Mouse (Mus musculus): Measurements from ENCODE around the gene Susd6. TPM values are rescaled to one million over a fixed set of nuclear protein-coding genes. Genes with fewer than 3 reads are reported as not detected.

Susd6 gene
- polyA plus RNA-seq, 1 experiment from 2014 or later: 12.3 TPM

DNA sequence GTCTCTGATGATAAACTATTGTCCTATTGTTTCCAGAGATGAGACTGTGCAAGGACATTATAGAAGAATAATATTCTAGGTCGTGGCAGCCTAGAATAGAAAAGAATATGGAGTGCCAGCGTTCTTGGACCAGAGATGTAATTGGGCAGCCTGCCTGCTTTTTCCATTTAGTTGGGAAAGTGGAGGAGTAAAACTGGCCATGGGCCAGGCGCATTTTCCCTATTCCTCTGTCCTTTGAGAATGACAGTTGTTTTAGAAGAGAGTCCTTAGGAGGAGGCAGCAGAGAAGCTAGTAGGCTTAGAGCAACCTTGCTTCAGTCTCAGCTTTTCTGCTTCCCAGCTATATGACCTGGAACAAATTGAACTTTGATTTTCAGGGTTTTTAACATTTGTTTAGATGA lies 13.6 kb downstream of the Susd6 start:
- ATAC-seq (ENCODE audit: low read depth): no peak
- WGBS: 41% methylated on average over 3 of the region's 3 CpGs
- Histone ChIP-seq H3K27ac (replicated peaks) (no peak overlapping the region; the same call in 1 of the 2 replicates), H3K4me2 (no peak overlapping the region), H3K9me3 (no peaks in the 10 kb centered on the region), H3K9ac (0 out of 2 replicates have a peak overlapping the region, but pooled peaks have one; percentile 8), H3K4me1 (replicated peaks) (peaks cover 36% of the 10 kb centered on the region), H3K36me3 (no peaks in the 10 kb centered on the region), H3K4me3 (no peak overlapping the region), H3K27me3 (no peaks in the 10 kb centered on the region)

DNA sequence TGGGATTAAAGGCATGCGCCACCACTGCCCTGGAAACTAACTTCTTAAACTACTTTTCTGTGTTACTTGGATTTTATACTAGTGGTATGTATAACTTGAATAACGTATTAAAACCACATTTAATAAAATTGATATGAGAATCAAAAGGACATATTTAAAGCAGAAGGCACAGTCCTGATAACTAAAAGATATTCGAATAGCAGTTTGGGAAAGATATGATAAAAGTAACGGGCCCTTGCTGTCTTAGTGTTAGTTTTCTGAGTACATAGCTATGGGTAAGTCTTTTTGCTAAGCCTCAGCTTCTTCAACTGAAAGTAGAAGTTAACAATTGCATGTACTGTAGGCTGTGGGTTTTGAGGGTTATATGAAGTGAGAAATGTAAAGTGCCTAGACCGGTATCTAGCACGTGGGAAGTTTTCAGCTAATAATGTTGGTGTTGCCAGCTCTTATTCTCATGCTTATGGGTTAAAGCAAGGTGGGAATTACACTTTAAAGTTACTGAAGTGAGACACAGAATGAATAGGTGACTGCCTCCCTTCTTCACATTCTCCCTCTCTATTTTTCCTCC lies 14.6 kb downstream of the Susd6 start:
- ATAC-seq (ENCODE audit: low read depth): no peak

DNA sequence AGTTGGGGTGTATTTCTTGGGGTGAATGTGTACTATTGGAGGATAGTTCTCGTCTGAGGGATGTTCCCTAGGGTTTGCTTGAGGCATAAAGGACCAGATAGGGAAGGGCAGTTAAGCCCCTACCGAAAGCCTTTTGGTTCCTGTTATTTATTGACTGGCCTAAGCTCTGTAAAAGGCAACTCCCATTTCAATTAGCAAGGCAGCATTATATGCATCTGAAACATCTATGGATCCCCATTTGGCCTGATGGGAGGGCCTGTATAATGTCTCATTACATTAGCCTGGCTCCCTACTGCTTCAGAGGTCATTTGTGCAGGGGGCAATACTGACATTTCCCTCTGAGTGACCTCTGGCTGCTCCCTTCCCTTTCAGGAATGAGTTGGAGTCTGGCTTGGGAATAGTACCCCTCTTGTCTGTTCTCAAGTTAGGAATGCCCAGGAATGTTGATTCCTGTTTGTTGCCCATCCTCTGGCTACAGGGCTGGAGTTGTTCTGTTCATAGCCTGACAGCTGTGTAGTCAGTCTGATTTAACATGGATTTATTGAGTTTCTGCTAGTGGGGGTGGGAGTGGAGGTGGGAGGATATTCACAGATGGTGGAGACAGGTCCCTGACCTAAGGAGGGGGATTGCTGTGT lies 17.3 kb downstream of the Susd6 start:
- H3K4me1 ChIP-seq (replicated peaks): peaks cover 48% of the 10 kb centered on the region
- H3K9ac ChIP-seq: no peak overlapping the region
- no peak overlapping the region for H3K4me2 ChIP-seq
- no peaks in the 10 kb centered on the region for H3K9me3 ChIP-seq
- 4% methylated on average over 2 of the region's 2 CpGs for WGBS
- ATAC-seq (ENCODE audit: low read depth): no peak; the same call in 1 of the 2 replicates
- peak overlapping the region; percentile 54 for H3K27ac ChIP-seq (replicated peaks)
- H3K4me3 ChIP-seq: no peak overlapping the region
- H3K27me3 ChIP-seq: no peaks in the 10 kb centered on the region
- no peaks in the 10 kb centered on the region for H3K36me3 ChIP-seq

More for the DNA sequence above, 14.6 kb downstream of the Susd6 start:
- Histone ChIP-seq H3K4me2 (no peak overlapping the region), H3K36me3 (no peaks in the 10 kb centered on the region), H3K4me3 (no peak overlapping the region), H3K27me3 (no peaks in the 10 kb centered on the region), H3K4me1 (replicated peaks) (peaks cover 38% of the 10 kb centered on the region), H3K27ac (replicated peaks) (no peak overlapping the region), H3K9ac (no peak overlapping the region), H3K9me3 (no peaks in the 10 kb centered on the region)
- WGBS: 90% methylated on average over 6 of the region's 6 CpGs

DNA sequence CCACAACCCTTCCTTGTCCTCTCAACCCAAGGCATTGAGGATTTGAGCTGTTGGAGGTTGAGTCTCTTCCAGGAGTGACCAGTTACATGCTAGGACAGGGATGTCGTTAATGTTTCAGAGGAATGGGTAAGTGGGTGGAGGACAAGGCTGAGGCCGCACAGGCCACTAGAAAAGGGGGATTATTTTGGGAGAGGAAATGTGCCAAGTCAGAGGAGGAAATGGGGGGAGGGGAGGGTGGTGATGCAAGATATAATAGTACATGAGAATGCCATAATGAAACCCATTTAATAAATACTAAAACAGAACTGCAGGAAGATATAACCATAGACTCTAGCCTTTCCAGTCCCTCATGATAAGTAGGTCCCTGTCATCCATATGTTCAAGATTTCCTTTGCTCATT lies 19.7 kb downstream of the Susd6 start:
- Histone ChIP-seq H3K27ac (replicated peaks) (no peak overlapping the region), H3K4me1 (replicated peaks) (peaks cover 33% of the 10 kb centered on the region), H3K4me3 (no peak overlapping the region), H3K27me3 (no peaks in the 10 kb centered on the region), H3K9me3 (no peaks in the 10 kb centered on the region), H3K36me3 (no peaks in the 10 kb centered on the region), H3K4me2 (no peak overlapping the region), H3K9ac (no peak overlapping the region)
- 81% methylated on average over 2 of the region's 2 CpGs for WGBS
- ATAC-seq (ENCODE audit: low read depth): no peak

DNA sequence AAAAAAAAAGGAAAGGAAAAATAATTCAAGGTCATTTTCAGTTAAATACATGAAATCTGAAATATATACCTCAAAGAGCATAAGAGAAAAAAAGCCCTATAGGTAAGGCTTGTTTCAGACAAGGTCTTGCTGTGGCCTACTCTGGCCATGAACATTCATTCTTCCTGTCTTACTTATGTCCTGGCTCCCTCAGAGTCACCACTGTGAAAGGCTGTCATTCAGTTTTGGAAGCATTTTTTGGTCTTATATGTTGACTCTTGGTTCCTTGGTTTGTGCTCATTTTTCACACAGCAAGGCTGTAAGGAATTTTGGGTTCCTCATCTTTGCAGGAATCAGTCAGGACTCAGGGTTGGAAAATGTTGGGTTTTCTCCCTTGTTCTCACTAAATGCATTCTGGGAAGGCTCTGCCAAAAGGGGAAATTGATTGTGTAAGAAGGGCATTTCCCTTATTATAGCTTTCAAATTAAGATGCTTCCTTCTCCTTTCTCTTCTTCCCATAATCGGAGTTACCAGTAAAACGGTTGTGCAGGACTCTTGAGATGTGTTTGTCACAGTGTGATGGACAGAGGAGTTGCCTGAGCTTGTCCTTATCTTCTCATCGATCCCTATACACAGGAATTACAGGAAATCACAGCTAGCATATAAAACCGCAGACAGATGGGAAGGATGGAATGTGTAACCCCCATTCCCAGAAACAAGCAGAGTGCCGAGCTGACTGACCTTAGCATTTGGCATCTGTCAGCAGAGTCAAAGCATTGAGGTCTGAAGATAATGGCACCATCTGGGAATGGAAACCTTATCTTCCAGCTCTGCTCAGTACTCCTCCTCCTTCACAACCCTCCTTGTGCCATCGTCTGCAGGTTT lies 21.6 kb downstream of the Susd6 start:
- H3K27ac ChIP-seq (replicated peaks): peak overlapping the region; percentile 56

DNA sequence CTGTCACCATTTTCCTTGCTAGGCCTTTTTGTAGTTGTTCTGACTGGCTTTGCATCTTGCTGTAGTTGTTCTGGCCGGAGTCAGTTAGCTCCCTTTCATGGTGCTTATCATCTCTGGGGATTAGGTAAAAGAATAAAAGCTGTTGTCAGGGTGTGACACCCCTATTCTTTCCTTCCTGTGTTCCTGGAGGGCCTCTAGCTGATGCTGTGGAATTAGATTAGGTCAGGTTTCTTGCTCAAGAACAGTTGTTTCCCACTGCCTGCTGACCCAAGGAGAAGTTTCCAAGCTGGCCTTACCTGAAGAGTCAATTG lies 22.2 kb downstream of the Susd6 start:
- 81% methylated on average over 1 of the region's 1 CpGs for WGBS
- H3K9me3 ChIP-seq: no peaks in the 10 kb centered on the region
- H3K9ac ChIP-seq: no peak overlapping the region
- no peak for ATAC-seq (ENCODE audit: low read depth)
- H3K27me3 ChIP-seq: no peaks in the 10 kb centered on the region
- no peak overlapping the region for H3K4me2 ChIP-seq
- no peaks in the 10 kb centered on the region for H3K36me3 ChIP-seq
- peak overlapping the region; percentile 56 for H3K27ac ChIP-seq (replicated peaks)
- no peak overlapping the region for H3K4me3 ChIP-seq
- peaks cover 49% of the 10 kb centered on the region for H3K4me1 ChIP-seq (replicated peaks)

More for the DNA sequence above, 21.6 kb downstream of the Susd6 start:
- H3K9me3 ChIP-seq: no peaks in the 10 kb centered on the region
- H3K4me2 ChIP-seq: no peak overlapping the region
- H3K27me3 ChIP-seq: no peaks in the 10 kb centered on the region
- H3K4me1 ChIP-seq (replicated peaks): peaks cover 49% of the 10 kb centered on the region
- H3K36me3 ChIP-seq: no peaks in the 10 kb centered on the region
- WGBS: 55% methylated on average over 6 of the region's 6 CpGs
- no peak overlapping the region for H3K9ac ChIP-seq
- no peak for ATAC-seq (ENCODE audit: low read depth)
- H3K4me3 ChIP-seq: no peak overlapping the region

DNA sequence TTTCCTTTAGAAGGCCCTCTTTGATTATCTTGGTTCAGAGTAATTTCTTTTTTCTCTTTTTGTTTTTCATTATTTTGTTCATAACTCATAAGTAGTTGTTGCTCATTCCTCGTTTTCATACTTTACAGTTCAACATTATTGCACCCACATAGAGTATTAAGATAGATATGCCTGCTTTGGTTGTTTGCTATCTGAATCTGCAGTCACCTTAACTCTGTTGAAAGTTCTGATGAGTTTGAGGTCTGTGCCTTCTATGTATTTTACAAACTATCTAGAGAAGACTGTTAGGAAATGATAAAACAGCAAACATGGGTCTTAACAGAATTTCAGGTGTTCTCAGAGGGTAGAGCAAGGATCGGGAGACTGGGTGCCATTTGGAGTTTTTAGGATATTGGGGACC lies 23.1 kb downstream of the Susd6 start:
- no peaks in the 10 kb centered on the region for H3K9me3 ChIP-seq
- no peak overlapping the region for H3K4me2 ChIP-seq
- H3K27me3 ChIP-seq: no peaks in the 10 kb centered on the region
- peaks cover 49% of the 10 kb centered on the region for H3K4me1 ChIP-seq (replicated peaks)
- H3K9ac ChIP-seq: no peak overlapping the region
- H3K27ac ChIP-seq (replicated peaks): no peak overlapping the region
- no peak for ATAC-seq (ENCODE audit: low read depth)
- H3K36me3 ChIP-seq: no peaks in the 10 kb centered on the region
- 94% methylated on average over 2 of the region's 2 CpGs for WGBS
- no peak overlapping the region for H3K4me3 ChIP-seq

DNA sequence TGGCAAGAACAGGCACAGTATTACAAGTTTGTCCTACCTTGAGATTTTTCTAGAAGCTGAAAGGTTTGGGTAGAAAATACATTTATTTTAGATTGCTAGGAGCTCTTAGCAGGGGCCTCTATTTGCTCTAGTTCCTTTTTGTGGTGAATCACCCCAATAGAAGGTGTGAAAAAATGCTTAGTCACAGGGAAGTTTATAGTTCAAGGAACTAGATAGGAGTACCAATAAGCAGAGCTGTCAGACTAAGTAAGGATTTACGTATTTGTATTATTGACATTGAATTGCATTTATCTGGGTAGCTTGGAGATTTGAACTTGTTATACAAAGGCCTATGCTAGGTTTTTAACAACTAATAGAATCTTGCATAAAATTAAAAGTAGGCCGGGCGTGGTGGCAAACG lies 23.6 kb downstream of the Susd6 start:
- ATAC-seq (ENCODE audit: low read depth): no peak
- WGBS: 94% methylated on average over 4 of the region's 4 CpGs
- no peaks in the 10 kb centered on the region for H3K27me3 ChIP-seq
- H3K4me1 ChIP-seq (replicated peaks): peaks cover 50% of the 10 kb centered on the region
- no peaks in the 10 kb centered on the region for H3K36me3 ChIP-seq
- no peak overlapping the region for H3K4me3 ChIP-seq
- no peak overlapping the region for H3K4me2 ChIP-seq
- H3K9me3 ChIP-seq: no peaks in the 10 kb centered on the region
- H3K27ac ChIP-seq (replicated peaks): no peak overlapping the region
- H3K9ac ChIP-seq: no peak overlapping the region

DNA sequence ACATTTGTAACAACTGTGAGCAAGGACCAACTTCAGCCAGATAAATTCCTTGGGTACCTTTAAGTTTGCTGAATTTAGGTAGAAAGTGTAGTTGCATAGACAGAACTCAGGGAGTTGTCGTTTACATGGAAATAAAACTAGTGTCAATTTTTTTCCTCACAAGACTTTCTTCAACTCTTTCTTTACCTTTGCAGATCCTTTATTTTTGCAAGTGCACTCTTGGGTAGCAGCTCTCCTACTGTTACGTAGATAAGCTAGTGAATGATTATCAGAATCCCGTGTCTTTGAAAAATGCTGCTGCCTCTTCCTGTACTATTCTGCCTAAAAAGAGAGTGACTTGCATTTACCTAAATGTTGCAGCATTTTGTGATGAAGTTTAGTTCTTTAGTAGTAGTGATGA lies 24.2 kb downstream of the Susd6 start:
- no peaks in the 10 kb centered on the region for H3K36me3 ChIP-seq
- no peak for ATAC-seq (ENCODE audit: low read depth)
- no peaks in the 10 kb centered on the region for H3K27me3 ChIP-seq
- WGBS: 76% methylated on average over 3 of the region's 3 CpGs
- H3K4me1 ChIP-seq (replicated peaks): peaks cover 47% of the 10 kb centered on the region
- H3K4me3 ChIP-seq: no peak overlapping the region
- H3K27ac ChIP-seq (replicated peaks): no peak overlapping the region
- no peak overlapping the region for H3K9ac ChIP-seq
- no peaks in the 10 kb centered on the region for H3K9me3 ChIP-seq
- H3K4me2 ChIP-seq: no peak overlapping the region

DNA sequence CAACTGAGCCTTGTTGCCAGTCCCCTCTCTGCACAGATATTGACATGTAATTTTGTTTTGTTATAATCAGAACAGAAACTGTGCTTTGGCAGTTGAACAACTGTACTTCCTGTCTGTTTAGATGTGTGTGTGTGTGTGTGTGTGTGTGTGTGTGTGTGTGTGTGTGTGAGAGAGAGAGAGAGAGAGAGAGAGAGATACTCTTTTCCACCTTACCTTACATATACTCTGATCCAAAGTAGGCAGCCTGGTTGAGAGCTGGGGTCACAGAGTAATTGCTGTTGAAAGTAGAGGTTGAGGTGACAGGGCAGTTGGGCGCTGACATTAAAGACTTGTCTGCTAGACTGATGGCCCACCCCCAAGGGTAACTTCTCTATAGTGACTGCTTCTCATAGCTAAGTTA lies 25.0 kb downstream of the Susd6 start:
- Histone ChIP-seq H3K4me1 (replicated peaks) (peaks cover 49% of the 10 kb centered on the region), H3K4me2 (no peak overlapping the region), H3K9ac (no peak overlapping the region), H3K27me3 (no peaks in the 10 kb centered on the region), H3K27ac (replicated peaks) (no peak overlapping the region; the same call in 1 of the 2 replicates), H3K36me3 (no peaks in the 10 kb centered on the region), H3K4me3 (no peak overlapping the region), H3K9me3 (no peaks in the 10 kb centered on the region)
- WGBS: 43% methylated on average over 1 of the region's 1 CpGs
- ATAC-seq (ENCODE audit: low read depth): no peak

DNA sequence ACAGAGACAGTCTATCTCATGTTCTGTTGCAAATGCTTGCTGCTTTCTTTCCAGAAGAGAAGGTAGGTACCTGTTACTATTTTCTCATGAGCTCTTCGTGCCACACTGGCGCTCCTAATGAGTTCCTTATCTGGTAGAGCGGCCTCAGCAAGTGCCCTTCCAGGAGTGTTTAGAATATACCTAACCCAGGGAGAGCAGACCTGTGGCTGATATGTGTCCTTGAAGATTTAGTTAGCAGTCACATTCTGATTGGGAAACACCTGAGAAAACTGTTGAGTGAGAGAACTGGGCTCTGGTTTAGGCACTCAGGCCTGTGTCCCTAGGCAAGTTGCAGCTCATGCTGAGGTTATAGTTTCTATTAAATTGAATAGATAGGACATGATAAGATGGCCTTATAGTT lies 25.6 kb downstream of the Susd6 start:
- Histone ChIP-seq H3K4me1 (replicated peaks) (peaks cover 53% of the 10 kb centered on the region), H3K9me3 (no peaks in the 10 kb centered on the region), H3K9ac (no peak overlapping the region), H3K4me2 (no peak overlapping the region), H3K4me3 (no peak overlapping the region), H3K36me3 (no peaks in the 10 kb centered on the region), H3K27ac (replicated peaks) (peak overlapping the region; percentile 10; the same call in 1 of the 2 replicates), H3K27me3 (no peaks in the 10 kb centered on the region)
- 86% methylated on average over 3 of the region's 3 CpGs for WGBS
- ATAC-seq (ENCODE audit: low read depth): no peak

DNA sequence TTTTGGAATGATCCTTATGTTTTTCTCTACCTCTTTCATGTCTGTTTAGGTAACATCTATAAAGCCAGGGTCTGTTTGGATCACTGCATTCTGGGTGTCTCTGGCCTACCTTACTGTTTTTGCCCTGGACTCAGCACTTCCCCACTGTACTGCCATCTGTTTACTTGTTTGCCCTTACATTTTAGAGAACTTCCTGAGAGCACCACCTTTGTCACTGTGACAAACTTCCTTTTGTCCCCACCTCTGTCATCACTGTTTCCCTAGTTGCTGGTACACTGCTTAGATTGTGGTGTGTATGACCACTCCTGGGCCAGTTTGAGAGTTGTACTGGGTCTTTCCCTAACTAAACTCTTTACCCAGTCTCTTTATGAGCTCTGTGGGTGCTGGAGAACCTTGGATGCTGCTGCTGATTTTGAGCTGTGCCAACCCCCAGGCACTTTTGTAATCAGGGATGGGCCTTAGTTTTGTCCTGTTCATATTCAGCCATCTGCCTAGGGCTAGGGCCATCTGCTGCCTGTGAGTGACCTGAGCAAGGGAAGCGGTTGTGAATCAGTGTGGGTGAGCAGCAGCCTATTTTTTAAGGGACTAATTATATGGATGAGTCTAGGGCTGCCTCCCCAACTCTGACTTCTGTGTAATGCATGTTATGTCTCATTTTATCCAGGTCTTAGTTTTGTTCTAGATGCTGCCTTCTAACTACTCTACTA lies 26.2 kb downstream of the Susd6 start:
- no peak overlapping the region for H3K9ac ChIP-seq
- H3K27me3 ChIP-seq: no peaks in the 10 kb centered on the region
- 3% methylated on average over 1 of the region's 1 CpGs for WGBS
- H3K9me3 ChIP-seq: no peaks in the 10 kb centered on the region
- H3K4me1 ChIP-seq (replicated peaks): peaks cover 60% of the 10 kb centered on the region
- H3K27ac ChIP-seq (replicated peaks): peak overlapping the region; percentile 53
- H3K4me2 ChIP-seq: no peak overlapping the region
- H3K4me3 ChIP-seq: no peak overlapping the region
- H3K36me3 ChIP-seq: no peaks in the 10 kb centered on the region
- peak; percentile 50; the same call in 1 of the 2 replicates for ATAC-seq (ENCODE audit: low read depth)

All from neural tube, embryonic 13.5 days (tissue).